Mouse (Mus musculus) Patski (cell line): Measurements from ENCODE around the gene Msh5. TPM values are rescaled to one million over a fixed set of nuclear protein-coding genes. Genes with fewer than 3 reads are reported as not detected.
A peak's percentile ranks its signal among the peaks of the same experiment; 100 is the strongest.

Experiments
- ATAC-seq: fragments of 100-300 bp; one replicate; pipeline ENCODE4 v1.8.0; 2021
- CTCF ChIA-PET: fragments of 350-600 bp; sonication (Branson Sonifier 250); formaldehyde crosslinking; loops from one replicate; lab custom pipeline; 2022; ENCODE audit warnings: inconsistent platforms; lab: Charles Lee
- POLR2A ChIA-PET: fragments of 350-600 bp; sonication (Branson Sonifier 250); formaldehyde crosslinking; loops from one replicate; lab custom pipeline; 2022; ENCODE audit warnings: antibody characterized with exemption, inconsistent platforms; lab: Charles Lee
- DNase-seq: peaks from one replicate; pipeline ENCODE4 v3.0.0-alpha.2; 2011; ENCODE audit warnings: low read depth, low spot score
- H3K27me3 ChIP-seq: fragments of 371-371 bp; one replicate; pipeline ENCODE4 v1.5.1; 2021
- CTCF ChIP-seq: fragments of 100-300 bp; IDR thresholded peaks from one replicate; pipeline ENCODE4 v1.5.1; 2021
- in situ Hi-C: fragments of 300-500 bp; cut with MboI; formaldehyde crosslinking; loops from 3 replicates; pipeline ENCODE4 v1.11.1; 2018; ENCODE audit warnings: low pct_unique_long_range_greater_than_20kb, mixed read lengths
- polyA plus RNA-seq: library from polyadenylated mRNA; unstranded; gene quantifications from one replicate; pipeline ENCODE4 v1.2.3, GENCODE M21; 2021

Msh5 gene
- polyA plus RNA-seq, 1 experiment from 2014 or later = 2.9 TPM

- ChIA-PET POLR2A (interaction anchor here (0.7 to 1.8 kb wide), 9 partner anchors 7 to 108 kb away, joined by 3 to 9 read pairs (median 3); partner anchors contain the start of gene Clic1), CTCF (interaction anchor here (0.8 to 1.4 kb wide), 6 partner anchors 8 to 39 kb away, joined by 3 to 5 read pairs (median 3); partner anchors contain the start of gene Ly6g6f)
- H3K27me3 ChIP-seq = no peaks in the 10 kb centered on the region
- no peak for TF ChIP-seq CTCF
- ATAC-seq (peak; percentile 70), DNase-seq (no peak)
- in situ Hi-C loops = no loop called here
Measured at GRCm38 (mm10) chr17:35058911-35059892, 12.7 kb upstream of the Msh5 start, which contains the start of gene Ddah2. Gene Ddah2 (plus strand): TSS chr17:35059035.

GRCm38 (mm10) chr17:35058316-35058715 is 11.8 kb upstream of the Msh5 start:
- in situ Hi-C loops = no loop called here
- ChIA-PET CTCF (interaction anchor here (1.1 kb wide), 1 partner anchor 17 kb away, joined by 3 read pairs; no protein-coding TSS in a partner anchor), POLR2A (interaction anchor here (0.7 to 1.8 kb wide), 5 partner anchors 9 to 48 kb away, joined by 4 to 9 read pairs (median 4); partner anchors contain the start of gene Clic1)
- DNase-seq (no peak), ATAC-seq (no peak)
- no peaks in the 10 kb centered on the region for H3K27me3 ChIP-seq
- TF ChIP-seq CTCF = no peak

- TF ChIP-seq CTCF = no peak
- CTCF ChIA-PET = no interaction called here
- DNase-seq (no peak), ATAC-seq (no peak)
- in situ Hi-C loops = no loop called here
- POLR2A ChIA-PET = interaction anchor here (0.9 kb wide), 1 partner anchor 27 kb away, joined by 4 read pairs; no protein-coding TSS in a partner anchor
- no peaks in the 10 kb centered on the region for H3K27me3 ChIP-seq
Measured at GRCm38 (mm10) chr17:35057090-35057489, 10.5 kb upstream of the Msh5 start.

GRCm38 (mm10) chr17:35055691-35056495 is 9.3 kb upstream of the Msh5 start:
- POLR2A ChIA-PET = no interaction called here
- no peak for ATAC-seq
- H3K27me3 ChIP-seq = no peaks in the 10 kb centered on the region
- CTCF ChIA-PET = interaction anchor here (0.9 kb wide), 1 partner anchor 32 kb away, joined by 3 read pairs; no protein-coding TSS in a partner anchor
- TF ChIP-seq CTCF = no peak
- in situ Hi-C loops = no loop called here
- no peak for DNase-seq

- ChIA-PET CTCF (interaction anchor here (0.9 kb wide), 1 partner anchor 31 kb away, joined by 4 read pairs; no protein-coding TSS in a partner anchor), POLR2A (interaction anchor here (0.8 to 1.8 kb wide), 5 partner anchors 8 to 59 kb away, joined by 3 to 9 read pairs (median 4); no protein-coding TSS in a partner anchor)
- no peak for DNase-seq
- TF ChIP-seq CTCF = no peak
- H3K27me3 ChIP-seq = no peaks in the 10 kb centered on the region
- in situ Hi-C loops = no loop called here
- ATAC-seq = no peak
Measured at GRCm38 (mm10) chr17:35052271-35052798, 5.8 kb upstream of the Msh5 start.

- peak; percentile 48 for ATAC-seq
- H3K27me3 ChIP-seq = no peaks in the 10 kb centered on the region
- in situ Hi-C loops = no loop called here
- CTCF ChIA-PET = interaction anchor here (0.6 to 1.1 kb wide), 3 partner anchors 9 to 30 kb away, joined by 3 to 4 read pairs (median 3); no protein-coding TSS in a partner anchor
- TF ChIP-seq CTCF = no peak
- POLR2A ChIA-PET = interaction anchor here (0.7 to 1.8 kb wide), 7 partner anchors 8 to 94 kb away, joined by 3 to 9 read pairs (median 3); no protein-coding TSS in a partner anchor
- DNase-seq = no peak
Measured at GRCm38 (mm10) chr17:35051156-35052086, 4.9 kb upstream of the Msh5 start.

- no peaks in the 10 kb centered on the region for H3K27me3 ChIP-seq
- ATAC-seq (peak; percentile 28), DNase-seq (no peak)
- POLR2A ChIA-PET = interaction anchor here (0.7 to 1.2 kb wide), 4 partner anchors 9 to 50 kb away, joined by 3 to 4 read pairs (median 3); partner anchors contain the start of gene Ddah2
- in situ Hi-C loops = no loop called here
- CTCF ChIA-PET = interaction anchor here (1.9 kb wide), 1 partner anchor 29 kb away, joined by 6 read pairs; no protein-coding TSS in a partner anchor
- TF ChIP-seq CTCF = no peak
Measured at GRCm38 (mm10) chr17:35050126-35050750, 3.7 kb upstream of the Msh5 start.

- DNase-seq (no peak), ATAC-seq (no peak)
- no peaks in the 10 kb centered on the region for H3K27me3 ChIP-seq
- CTCF ChIA-PET = interaction anchor here (0.6 to 1.9 kb wide), 3 partner anchors 20 to 40 kb away, joined by 3 to 6 read pairs (median 3); no protein-coding TSS in a partner anchor
- in situ Hi-C loops = no loop called here
- TF ChIP-seq CTCF = no peak
- POLR2A ChIA-PET = interaction anchor here (0.7 to 1.2 kb wide), 4 partner anchors 9 to 49 kb away, joined by 3 to 4 read pairs (median 3); partner anchors contain the start of gene Ddah2
Measured at GRCm38 (mm10) chr17:35049561-35050016, 3.0 kb upstream of the Msh5 start, which contains the start of gene Clic1. Gene Clic1 (plus strand): TSS chr17:35049966.
